Mouse (Mus musculus) cerebellum, adult 2 months (tissue): ENCODE results near the gene Krtap1-5.

ENCODE experiments used
- CTCF ChIP-seq: fragments of 200-500 bp; IDR thresholded peaks from 2 replicates; pipeline ENCODE4 v1.5.1; 2011; ENCODE audit warnings: low read depth, mild to moderate bottlenecking, control low read depth, low read length, moderate library complexity, borderline replicate concordance; ENCODE audit not compliant: insufficient read depth
- POLR2A ChIP-seq: fragments of 200-500 bp; IDR thresholded peaks from 2 replicates; pipeline ENCODE4 v1.6.1; 2011; ENCODE audit warnings: low read length, control low read depth, borderline replicate concordance; ENCODE audit not compliant: insufficient read depth

DNA sequence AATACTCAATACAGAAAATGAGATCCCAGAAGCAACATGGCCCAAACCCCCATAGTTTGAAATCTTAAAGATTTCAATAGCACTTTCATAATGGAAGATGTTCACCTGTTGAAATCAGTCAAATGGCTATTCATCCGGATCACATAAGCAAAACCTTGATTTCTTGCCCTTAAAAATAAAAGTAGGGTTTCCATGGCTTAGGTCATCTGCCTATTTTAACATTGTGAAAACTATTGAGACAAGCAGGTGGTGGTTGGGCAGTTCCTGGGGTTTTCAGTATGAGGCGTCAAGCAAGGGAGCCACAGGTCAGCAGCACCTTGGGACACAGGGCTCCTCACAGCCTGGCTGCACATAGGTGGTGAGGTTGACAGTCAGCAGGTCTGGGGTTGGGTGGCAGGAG is 24.6 kb downstream of the Krtap1-5 start:
- TF ChIP-seq CTCF: no peak
- no peak for TF ChIP-seq POLR2A
